Mouse (Mus musculus): ENCODE measurements around the gene Kcnip3. TPM values are rescaled to one million over a fixed set of nuclear protein-coding genes. Genes with fewer than 3 reads are reported as not detected.

The Kcnip3 gene
- total and polyA plus RNA-seq, 3 experiments, result 0.22 TPM; not detected in 2

GRCm38 (mm10) chr2:127430238-127430637, 91.7 kb downstream of the Kcnip3 start:
- no peaks in the 10 kb centered on the region for H3K4me1 ChIP-seq (ENCODE audit: control insufficient read depth in 1 of 2, insufficient read depth in 2 of 2, low read length in 2 of 2)
- no peaks in the 10 kb centered on the region for H3K79me2 ChIP-seq (ENCODE audit: control insufficient read depth, insufficient read depth, low read length, poor library complexity)
- H3K9me3 ChIP-seq (replicated peaks; ENCODE audit: insufficient read depth, low read length), result no peaks in the 10 kb centered on the region
- H3K27ac ChIP-seq (ENCODE audit: control insufficient read depth, low read depth, low read length), result no peak overlapping the region
- TF ChIP-seq ELF1 (IDR thresholded peaks at IDR 0.05; ENCODE audit: low read depth, low read length), result no peak
- TF ChIP-seq MYB (IDR thresholded peaks at IDR 0.05; ENCODE audit: low read depth, low read length), result 0 out of 2 replicates have a peak, but pooled peaks have one; percentile 11
- no peak for TF ChIP-seq HCFC1 (IDR thresholded peaks at IDR 0.05; ENCODE audit: low read depth, low read length)
- no peak for TF ChIP-seq GATA1 (IDR thresholded peaks at IDR 0.05; ENCODE audit: low read depth, low read length)
- no peak for TF ChIP-seq POLR2A (IDR thresholded peaks at IDR 0.05; ENCODE audit: control insufficient read depth in 1 of 2, insufficient read depth in 1 of 2, low read depth in 1 of 2, low read length in 2 of 2, poor library complexity in 1 of 2)
- TF ChIP-seq ZMIZ1 (IDR thresholded peaks at IDR 0.05; ENCODE audit: low read depth, low read length), result no peak
- peak; percentile 49 for TF ChIP-seq RAD21 (IDR thresholded peaks at IDR 0.05; ENCODE audit: low read depth, low read length)
- TF ChIP-seq MEF2A (IDR thresholded peaks at IDR 0.05; ENCODE audit: extremely low read depth, insufficient replicate concordance, low read depth, low read length, poor library complexity, severe bottlenecking), result no peak
- no peak for TF ChIP-seq MXI1 (IDR thresholded peaks at IDR 0.05; ENCODE audit: low read depth, low read length)
- TF ChIP-seq CHD2 (IDR thresholded peaks at IDR 0.05; ENCODE audit: low read length), result no peak
- no peak for TF ChIP-seq MAX (IDR thresholded peaks at IDR 0.05; ENCODE audit: low read length)
- no peak for TF ChIP-seq USF2 (IDR thresholded peaks at IDR 0.05; ENCODE audit: borderline replicate concordance in 1 of 2, insufficient read depth in 1 of 2, low read depth in 1 of 2, low read length in 2 of 2)
- peak; percentile 60 for TF ChIP-seq SMC3 (IDR thresholded peaks at IDR 0.05; ENCODE audit: low read depth, low read length)
- no peak for TF ChIP-seq MAZ (IDR thresholded peaks at IDR 0.05; ENCODE audit: low read depth, low read length)
- TF ChIP-seq RCOR1 (IDR thresholded peaks at IDR 0.05; ENCODE audit: low read depth, low read length), result no peak
- no peak for TF ChIP-seq POLR2AphosphoS2 (IDR thresholded peaks at IDR 0.05; ENCODE audit: low read length)
- TF ChIP-seq NRF1 (IDR thresholded peaks at IDR 0.05; ENCODE audit: insufficient read depth, low read depth, low read length, poor library complexity, severe bottlenecking), result no peak
- peak; percentile 53 to 83 (median 70) for TF ChIP-seq CTCF (IDR thresholded peaks at IDR 0.05 in 2 of 3, conservative IDR thresholded peaks at IDR 0.05 in 1 of 3; ENCODE audit: control insufficient read depth in 1 of 3, insufficient read depth in 1 of 3, low read depth in 2 of 3, low read length in 3 of 3, poor library complexity in 1 of 3, severe bottlenecking in 1 of 3)
- no peak; the same call in 1 of the 2 replicates for TF ChIP-seq ZC3H11A (IDR thresholded peaks at IDR 0.05; ENCODE audit: low read depth, low read length)
- TF ChIP-seq BHLHE40 (IDR thresholded peaks at IDR 0.05; ENCODE audit: borderline replicate concordance, low read depth, low read length), result no peak
- TF ChIP-seq ZKSCAN1 (IDR thresholded peaks at IDR 0.05; ENCODE audit: low read depth, low read length), result no peak
- H3K36me3 ChIP-seq (ENCODE audit: control insufficient read depth in 1 of 2, insufficient read depth in 2 of 2, low read length in 2 of 2), result no peaks in the 10 kb centered on the region
- no peak overlapping the region for H3K9ac ChIP-seq (ENCODE audit: control insufficient read depth, low read depth, low read length, poor library complexity, severe bottlenecking)
- no peak overlapping the region for H3K4me3 ChIP-seq (ENCODE audit: control insufficient read depth in 1 of 2, insufficient read depth in 1 of 2, low read depth in 2 of 2, low read length in 2 of 2)
- peak; percentile 61 for DNase-seq (ENCODE audit: low read depth, low spot score)
- H3K27me3 ChIP-seq (ENCODE audit: control insufficient read depth in 1 of 2, insufficient read depth in 2 of 2, low read length in 2 of 2), result no peaks in the 10 kb centered on the region

- Histone ChIP-seq H3K27ac (ENCODE audit: control insufficient read depth, low read depth, low read length) (no peak within 1 kb of the TSS), H3K36me3 (ENCODE audit: control insufficient read depth in 1 of 2, insufficient read depth in 2 of 2, low read length in 2 of 2) (no peaks in the 10 kb centered on the region), H3K4me3 (ENCODE audit: control insufficient read depth in 1 of 2, insufficient read depth in 1 of 2, low read depth in 2 of 2, low read length in 2 of 2) (no peak within 1 kb of the TSS), H3K9me3 (replicated peaks; ENCODE audit: insufficient read depth, low read length) (no peaks in the 10 kb centered on the region), H3K27me3 (ENCODE audit: control insufficient read depth in 1 of 2, insufficient read depth in 2 of 2, low read length in 2 of 2) (no peaks in the 10 kb centered on the region), H3K79me2 (ENCODE audit: control insufficient read depth, insufficient read depth, low read length, poor library complexity) (no peaks in the 10 kb centered on the region), H3K9ac (ENCODE audit: control insufficient read depth, low read depth, low read length, poor library complexity, severe bottlenecking) (no peak within 1 kb of the TSS), H3K4me1 (ENCODE audit: control insufficient read depth in 1 of 2, insufficient read depth in 2 of 2, low read length in 2 of 2) (no peaks in the 10 kb centered on the region)
- TF ChIP-seq MAFK (IDR thresholded peaks at IDR 0.05; ENCODE audit: borderline replicate concordance, low read depth, low read length), result no peak
- no peak for TF ChIP-seq TBP (IDR thresholded peaks at IDR 0.05; ENCODE audit: low read depth, low read length)
- no peak for TF ChIP-seq GABPA (IDR thresholded peaks at IDR 0.05; ENCODE audit: low read depth, low read length)
- TF ChIP-seq UBTF (IDR thresholded peaks at IDR 0.05; ENCODE audit: borderline replicate concordance, insufficient read depth, low read depth, low read length), result no peak
- TF ChIP-seq ELF1 (IDR thresholded peaks at IDR 0.05; ENCODE audit: low read depth, low read length), result no peak
- no peak for TF ChIP-seq SIN3A (IDR thresholded peaks at IDR 0.05; ENCODE audit: low read length)
- no peak for TF ChIP-seq CHD1 (IDR thresholded peaks at IDR 0.05; ENCODE audit: low read depth, low read length)
- TF ChIP-seq MYC (IDR thresholded peaks at IDR 0.05; ENCODE audit: low read depth, low read length), result no peak
- no peak for TF ChIP-seq CHD2 (IDR thresholded peaks at IDR 0.05; ENCODE audit: low read length)
- TF ChIP-seq EP300 (IDR thresholded peaks at IDR 0.05; ENCODE audit: low read depth in 1 of 2, low read length in 2 of 2), result no peak
- no peak for TF ChIP-seq GATA1 (IDR thresholded peaks at IDR 0.05; ENCODE audit: low read depth, low read length)
- no peak for TF ChIP-seq SMC3 (IDR thresholded peaks at IDR 0.05; ENCODE audit: low read depth, low read length)
- DNase-seq (ENCODE audit: low read depth, low spot score), result no peak
Measured at GRCm38 (mm10) chr2:127424977-127425376, 96.9 kb downstream of the Kcnip3 start, which contains the start of gene Gpat2. Gene Gpat2 (plus strand): TSS chr2:127425199.

All from MEL (cell line).